Mouse (Mus musculus) adrenal gland, postnatal 25 days (tissue): ENCODE measurements around the gene Prdx6. TPM values are rescaled to one million over a fixed set of nuclear protein-coding genes. Genes with fewer than 3 reads are reported as not detected.
A peak's percentile ranks its signal among the peaks of the same experiment; 100 is the strongest.

ENCODE experiments used
- DNase-seq: peaks from one replicate; pipeline ENCODE4 v3.0.0; 2021; ENCODE audit warnings: mixed read lengths
- long read RNA-seq: library from polyadenylated mRNA; stranded (forward); transcript quantifications from one replicate; pipeline ENCODE4 v2.0.0, GENCODE M21; 2021
- total RNA-seq: library from RNA; stranded (reverse); gene quantifications from 2 replicates; pipeline ENCODE4 v1.2.3, GENCODE M21; 2021

The Prdx6 gene
- 485 and 567 TPM in 2 replicates for total RNA-seq
- long read RNA-seq, transcript Prdx6-208 (4 exons, 1,294 nt): minor isoform, 8 of 810 reads
- long read RNA-seq, transcript Prdx6-202 (5 exons, 2,387 nt): major isoform, 715 of 810 reads
- long read RNA-seq, transcript Prdx6-201 (6 exons, 959 nt): minor isoform, 19 of 810 reads
- long read RNA-seq, transcript Prdx6-209 (1 exons, 2,558 nt): minor isoform, 5 of 810 reads
- long read RNA-seq, partial matches to known transcripts: 36 of 810 reads
- long read RNA-seq, other reads (novel, unspliced or antisense): 21 of 810 reads

- peak; percentile 86 for DNase-seq
Measured at GRCm38 (mm10) chr1:161250604-161251416, at the start of gene Prdx6. Prdx6 (minus strand) TSS chr1:161251219.

GRCm38 (mm10) chr1:161288256-161288655, 37.2 kb upstream of the Prdx6 start:
- DNase-seq: no peak

GRCm38 (mm10) chr1:161286726-161287310, 35.8 kb upstream of the Prdx6 start:
- peak; percentile 47 for DNase-seq

- no peak for DNase-seq
Measured at GRCm38 (mm10) chr1:161281054-161281688, 30.2 kb upstream of the Prdx6 start.

GRCm38 (mm10) chr1:161279244-161279908, 28.4 kb upstream of the Prdx6 start:
- DNase-seq: no peak

GRCm38 (mm10) chr1:161273486-161273885, 22.5 kb upstream of the Prdx6 start:
- no peak for DNase-seq

GRCm38 (mm10) chr1:161271461-161271810, 20.4 kb upstream of the Prdx6 start:
- no peak for DNase-seq

GRCm38 (mm10) chr1:161270776-161271460, 19.9 kb upstream of the Prdx6 start:
- no peak for DNase-seq

- DNase-seq: no peak
Measured at GRCm38 (mm10) chr1:161269346-161269745, 18.3 kb upstream of the Prdx6 start.

GRCm38 (mm10) chr1:161268884-161269283, 17.9 kb upstream of the Prdx6 start:
- no peak for DNase-seq

- no peak for DNase-seq
Measured at GRCm38 (mm10) chr1:161268116-161268515, 17.1 kb upstream of the Prdx6 start.

GRCm38 (mm10) chr1:161264961-161265360, 13.9 kb upstream of the Prdx6 start:
- DNase-seq: no peak

- DNase-seq: no peak
Measured at GRCm38 (mm10) chr1:161263584-161263983, 12.6 kb upstream of the Prdx6 start.

- no peak for DNase-seq
Measured at GRCm38 (mm10) chr1:161262542-161262941, 11.5 kb upstream of the Prdx6 start.

GRCm38 (mm10) chr1:161260761-161261160, 9.7 kb upstream of the Prdx6 start:
- no peak for DNase-seq

- DNase-seq: no peak
Measured at GRCm38 (mm10) chr1:161259142-161259541, 8.1 kb upstream of the Prdx6 start.

- no peak for DNase-seq
Measured at GRCm38 (mm10) chr1:161258331-161258730, 7.3 kb upstream of the Prdx6 start.

GRCm38 (mm10) chr1:161256918-161257317, 5.9 kb upstream of the Prdx6 start:
- no peak for DNase-seq

GRCm38 (mm10) chr1:161254361-161254760, 3.3 kb upstream of the Prdx6 start:
- no peak for DNase-seq

- no peak for DNase-seq
Measured at GRCm38 (mm10) chr1:161252901-161253300, 1.9 kb upstream of the Prdx6 start.

- no peak for DNase-seq
Measured at GRCm38 (mm10) chr1:161252365-161252764, 1.3 kb upstream of the Prdx6 start.
